Mouse (Mus musculus): ENCODE measurements around the gene Lpar2. TPM values are rescaled to one million over a fixed set of nuclear protein-coding genes. Genes with fewer than 3 reads are reported as not detected.

The Lpar2 gene
- polyA plus RNA-seq, 1 experiment from 2014 or later = 0.86 TPM

DNA sequence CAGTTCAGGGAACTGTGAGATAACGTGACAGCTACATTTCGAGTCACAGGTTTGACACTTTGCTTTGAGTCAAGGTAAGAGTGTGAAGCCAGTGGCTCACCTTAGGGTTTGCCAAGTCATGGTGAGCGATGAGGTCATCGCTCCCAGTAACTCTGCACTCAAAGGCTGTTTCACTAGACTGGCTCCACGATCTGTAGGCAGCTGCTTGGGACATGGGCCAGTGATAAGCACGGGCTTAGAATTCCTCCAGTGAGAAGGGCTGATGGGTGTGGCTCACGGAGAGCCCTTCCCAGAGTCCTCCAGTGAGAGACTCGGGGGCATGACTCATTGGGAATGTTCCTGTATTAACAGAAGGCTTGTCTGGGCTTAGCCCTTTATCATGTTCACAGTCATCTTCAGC lies 26.7 kb downstream of the Lpar2 start:
- Histone ChIP-seq H3K27me3 (replicated peaks; ENCODE audit: control insufficient read depth, insufficient read depth, low read length) (no peaks in the 10 kb centered on the region), H3K4me1 (ENCODE audit: control insufficient read depth, insufficient read depth, low read length) (no peaks in the 10 kb centered on the region), H3K4me2 (ENCODE audit: low read depth, low read length) (no peak overlapping the region), H3K4me3 (ENCODE audit: low read depth, low read length) (no peak overlapping the region), H3K9ac (ENCODE audit: low read depth, low read length) (no peak overlapping the region), H3K36me3 (ENCODE audit: control insufficient read depth, insufficient read depth, low read length) (no peaks in the 10 kb centered on the region), H3K27ac (replicated peaks; ENCODE audit: low read depth, low read length) (no peak overlapping the region), H3K9me3 (ENCODE audit: control insufficient read depth, low read length) (no peaks in the 10 kb centered on the region)
- WGBS = 76% methylated on average over 8 of the region's 8 CpGs
- DNase-seq (ENCODE audit: low spot score) (peak; percentile 57), ATAC-seq (ENCODE audit: low read depth) (peak; percentile 71)

DNA sequence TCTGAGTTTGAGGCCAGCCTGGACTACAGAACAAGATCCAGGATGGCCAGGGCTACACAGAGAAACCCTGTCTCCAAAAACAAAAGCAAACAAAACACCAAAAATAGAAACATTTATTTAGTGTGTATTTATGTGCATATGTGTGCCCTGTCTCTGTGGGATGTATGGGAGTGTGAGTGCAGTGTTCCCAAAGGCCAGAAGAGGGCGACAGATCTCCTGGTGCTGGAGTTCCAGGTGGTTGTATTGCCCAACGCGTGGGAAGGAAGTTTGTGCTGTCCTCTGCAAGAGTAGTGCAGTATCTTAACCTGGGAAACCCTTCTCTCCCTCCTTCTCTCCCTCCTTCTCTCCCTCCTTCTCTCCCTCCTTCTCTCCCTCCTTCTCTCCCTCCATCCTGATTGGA lies 27.7 kb downstream of the Lpar2 start:
- no peaks in the 10 kb centered on the region for H3K9me3 ChIP-seq (ENCODE audit: control insufficient read depth, low read length)
- ATAC-seq (ENCODE audit: low read depth) (no peak), DNase-seq (ENCODE audit: low spot score) (no peak)
- no peak overlapping the region for H3K4me3 ChIP-seq (ENCODE audit: low read depth, low read length)
- no peaks in the 10 kb centered on the region for H3K36me3 ChIP-seq (ENCODE audit: control insufficient read depth, insufficient read depth, low read length)
- no peak overlapping the region for H3K9ac ChIP-seq (ENCODE audit: low read depth, low read length)
- 33% methylated on average over 3 of the region's 3 CpGs for WGBS
- H3K4me1 ChIP-seq (ENCODE audit: control insufficient read depth, insufficient read depth, low read length) = no peaks in the 10 kb centered on the region
- H3K27ac ChIP-seq (replicated peaks; ENCODE audit: low read depth, low read length) = no peak overlapping the region
- no peaks in the 10 kb centered on the region for H3K27me3 ChIP-seq (replicated peaks; ENCODE audit: control insufficient read depth, insufficient read depth, low read length)
- H3K4me2 ChIP-seq (ENCODE audit: low read depth, low read length) = no peak overlapping the region

DNA sequence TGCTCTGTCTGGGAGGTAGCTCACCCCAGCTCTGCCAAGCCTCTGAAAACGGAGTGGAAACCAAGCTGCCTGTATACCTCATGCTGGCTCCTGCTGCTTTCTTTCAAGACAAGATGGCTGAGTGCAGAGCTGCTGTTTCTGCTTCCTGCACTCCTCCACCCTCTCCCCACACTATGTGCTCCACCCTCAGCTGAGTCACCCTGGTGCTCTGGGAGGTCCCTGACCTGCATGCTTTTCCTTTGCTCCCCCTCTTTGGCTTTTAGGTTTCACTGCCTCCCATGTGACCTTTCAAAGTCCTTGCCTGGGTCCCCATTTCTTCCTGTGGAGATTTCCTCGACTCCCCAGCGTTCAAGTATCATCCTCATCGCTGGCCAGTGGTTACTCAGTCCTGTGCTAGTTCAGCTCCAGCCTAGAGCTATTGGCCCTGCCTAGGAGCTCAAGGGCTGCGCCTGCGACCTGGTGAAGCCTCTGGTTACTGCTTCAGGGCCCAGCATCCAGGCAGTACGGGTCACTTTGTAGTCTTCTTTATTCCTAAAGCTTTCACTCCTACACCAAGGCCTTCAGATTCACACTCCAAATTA lies 28.8 kb downstream of the Lpar2 start:
- Histone ChIP-seq H3K4me1 (ENCODE audit: control insufficient read depth, insufficient read depth, low read length) (no peaks in the 10 kb centered on the region), H3K27me3 (replicated peaks; ENCODE audit: control insufficient read depth, insufficient read depth, low read length) (no peaks in the 10 kb centered on the region), H3K4me3 (ENCODE audit: low read depth, low read length) (no peak overlapping the region), H3K36me3 (ENCODE audit: control insufficient read depth, insufficient read depth, low read length) (no peaks in the 10 kb centered on the region), H3K27ac (replicated peaks; ENCODE audit: low read depth, low read length) (no peak overlapping the region), H3K9ac (ENCODE audit: low read depth, low read length) (no peak overlapping the region), H3K9me3 (ENCODE audit: control insufficient read depth, low read length) (no peaks in the 10 kb centered on the region), H3K4me2 (ENCODE audit: low read depth, low read length) (no peak overlapping the region)
- ATAC-seq (ENCODE audit: low read depth) = no peak
- 79% methylated on average over 7 of the region's 7 CpGs for WGBS
- no peak for DNase-seq (ENCODE audit: low spot score)

DNA sequence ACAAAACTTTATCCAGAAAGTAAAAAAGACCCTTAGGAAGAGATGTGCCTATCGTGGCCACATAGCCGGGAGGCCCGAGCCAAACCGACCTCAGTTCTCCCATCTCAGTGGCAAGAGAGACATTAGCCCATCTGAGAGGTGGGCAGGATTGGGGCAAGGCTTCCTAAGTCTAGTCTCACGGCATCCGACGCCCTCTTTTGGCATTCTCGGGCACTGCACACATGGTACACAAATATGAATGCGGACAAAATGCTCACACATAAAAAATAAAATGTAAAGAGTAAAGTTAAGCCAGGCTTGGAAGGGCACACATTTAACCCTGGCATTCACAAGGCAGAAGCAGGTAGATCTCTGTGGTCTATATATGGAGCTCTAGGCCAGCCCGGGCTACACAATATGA lies 31.6 kb downstream of the Lpar2 start:
- 92% methylated on average over 10 of the region's 10 CpGs for WGBS
- Histone ChIP-seq H3K4me1 (ENCODE audit: control insufficient read depth, insufficient read depth, low read length) (no peaks in the 10 kb centered on the region), H3K9me3 (ENCODE audit: control insufficient read depth, low read length) (no peaks in the 10 kb centered on the region), H3K27ac (replicated peaks; ENCODE audit: low read depth, low read length) (no peak overlapping the region), H3K4me2 (ENCODE audit: low read depth, low read length) (no peak overlapping the region), H3K36me3 (ENCODE audit: control insufficient read depth, insufficient read depth, low read length) (no peaks in the 10 kb centered on the region), H3K9ac (ENCODE audit: low read depth, low read length) (no peak overlapping the region), H3K27me3 (replicated peaks; ENCODE audit: control insufficient read depth, insufficient read depth, low read length) (no peaks in the 10 kb centered on the region), H3K4me3 (ENCODE audit: low read depth, low read length) (no peak overlapping the region)
- no peak for ATAC-seq (ENCODE audit: low read depth)
- no peak for DNase-seq (ENCODE audit: low spot score)

DNA sequence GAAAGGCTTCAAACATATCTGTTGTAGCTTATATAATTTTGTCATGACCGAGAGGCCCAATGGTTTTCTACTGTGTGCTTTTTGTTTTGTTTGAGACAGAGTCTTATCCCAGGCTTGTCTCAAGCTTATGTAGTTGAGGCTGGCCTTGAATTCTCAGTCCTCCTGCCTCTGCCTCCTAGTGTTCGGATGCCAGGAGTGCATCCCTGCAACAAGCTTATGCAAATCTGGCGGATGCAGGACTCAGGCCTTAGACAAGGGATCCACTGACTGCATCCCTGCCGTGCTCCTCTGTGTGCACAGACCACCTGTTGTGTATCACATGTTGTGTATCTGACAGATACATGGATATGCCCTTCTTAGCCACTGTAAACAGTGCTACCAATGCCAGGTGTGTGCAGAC lies 38.6 kb downstream of the Lpar2 start:
- DNase-seq (ENCODE audit: low spot score) = no peak
- H3K9ac ChIP-seq (ENCODE audit: low read depth, low read length) = no peak overlapping the region

DNA sequence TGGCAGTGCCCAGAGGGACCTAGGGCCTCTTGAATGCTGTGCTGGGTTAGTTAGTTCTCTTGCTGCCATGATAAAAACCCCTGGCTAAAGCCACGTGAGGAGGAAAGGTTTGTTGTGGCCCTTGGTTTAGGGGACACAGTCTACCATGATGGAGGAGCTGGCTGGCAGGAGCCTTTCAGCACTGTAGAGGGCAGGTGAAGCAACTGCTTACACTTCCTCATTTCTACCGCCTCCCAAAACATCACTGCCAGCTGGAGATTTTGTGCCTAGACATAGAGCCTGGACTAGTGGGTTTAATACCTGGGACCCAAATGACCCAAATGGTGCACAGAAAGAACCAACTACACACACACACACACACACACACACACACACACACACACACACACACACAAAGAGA lies 39.0 kb downstream of the Lpar2 start:
- no peak overlapping the region for H3K9ac ChIP-seq (ENCODE audit: low read depth, low read length)
- H3K4me1 ChIP-seq (ENCODE audit: control insufficient read depth, insufficient read depth, low read length) = no peaks in the 10 kb centered on the region

More for the DNA sequence above, 38.6 kb downstream of the Lpar2 start:
- H3K9me3 ChIP-seq (ENCODE audit: control insufficient read depth, low read length) = no peaks in the 10 kb centered on the region
- H3K4me3 ChIP-seq (ENCODE audit: low read depth, low read length) = no peak overlapping the region
- H3K4me2 ChIP-seq (ENCODE audit: low read depth, low read length) = no peak overlapping the region
- H3K4me1 ChIP-seq (ENCODE audit: control insufficient read depth, insufficient read depth, low read length) = no peaks in the 10 kb centered on the region
- no peaks in the 10 kb centered on the region for H3K27me3 ChIP-seq (replicated peaks; ENCODE audit: control insufficient read depth, insufficient read depth, low read length)
- no peaks in the 10 kb centered on the region for H3K36me3 ChIP-seq (ENCODE audit: control insufficient read depth, insufficient read depth, low read length)
- no peak for ATAC-seq (ENCODE audit: low read depth)
- 62% methylated on average over 4 of the region's 4 CpGs for WGBS
- no peak overlapping the region for H3K27ac ChIP-seq (replicated peaks; ENCODE audit: low read depth, low read length)

DNA sequence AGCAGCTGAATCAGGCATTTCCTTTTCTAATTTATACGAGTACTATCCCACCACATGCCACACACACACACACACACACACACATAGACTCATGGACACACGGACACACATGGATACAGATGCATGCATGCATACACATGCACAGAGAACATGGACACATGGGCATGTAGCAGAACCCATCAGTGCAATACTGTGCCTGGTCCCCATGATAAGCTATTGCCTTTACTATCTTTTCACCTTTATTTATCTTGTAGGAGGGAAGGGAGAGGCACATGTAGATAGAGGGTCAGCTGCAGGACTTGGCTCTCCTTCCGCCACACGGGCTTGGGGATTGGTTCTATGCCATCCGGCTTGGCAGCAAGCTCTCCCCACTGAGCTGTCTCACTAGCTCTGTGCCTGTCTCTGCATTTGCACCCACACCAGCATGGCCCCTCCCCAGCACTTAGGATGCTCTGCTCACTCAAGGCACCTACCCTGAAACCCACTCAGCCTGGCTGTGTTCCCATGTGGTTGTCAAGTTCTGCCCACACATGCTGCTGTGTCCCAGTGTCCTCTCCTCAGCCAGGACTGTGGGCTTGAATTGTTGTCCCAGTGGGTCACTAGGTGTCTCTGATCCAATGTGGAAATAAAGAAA lies 41.3 kb downstream of the Lpar2 start:
- WGBS = 87% methylated on average over 5 of the region's 5 CpGs
- H3K4me2 ChIP-seq (ENCODE audit: low read depth, low read length) = no peak overlapping the region
- ATAC-seq (ENCODE audit: low read depth) = no peak
- H3K4me3 ChIP-seq (ENCODE audit: low read depth, low read length) = no peak overlapping the region
- no peaks in the 10 kb centered on the region for H3K9me3 ChIP-seq (ENCODE audit: control insufficient read depth, low read length)
- no peaks in the 10 kb centered on the region for H3K27me3 ChIP-seq (replicated peaks; ENCODE audit: control insufficient read depth, insufficient read depth, low read length)
- no peaks in the 10 kb centered on the region for H3K36me3 ChIP-seq (ENCODE audit: control insufficient read depth, insufficient read depth, low read length)
- no peaks in the 10 kb centered on the region for H3K4me1 ChIP-seq (ENCODE audit: control insufficient read depth, insufficient read depth, low read length)
- H3K9ac ChIP-seq (ENCODE audit: low read depth, low read length) = no peak overlapping the region
- no peak for DNase-seq (ENCODE audit: low spot score)
- no peak overlapping the region for H3K27ac ChIP-seq (replicated peaks; ENCODE audit: low read depth, low read length)

More for the DNA sequence above, 39.0 kb downstream of the Lpar2 start:
- no peak overlapping the region for H3K27ac ChIP-seq (replicated peaks; ENCODE audit: low read depth, low read length)
- H3K36me3 ChIP-seq (ENCODE audit: control insufficient read depth, insufficient read depth, low read length) = no peaks in the 10 kb centered on the region
- no peak for ATAC-seq (ENCODE audit: low read depth)
- no peaks in the 10 kb centered on the region for H3K9me3 ChIP-seq (ENCODE audit: control insufficient read depth, low read length)
- DNase-seq (ENCODE audit: low spot score) = no peak
- no peak overlapping the region for H3K4me3 ChIP-seq (ENCODE audit: low read depth, low read length)
- no peak overlapping the region for H3K4me2 ChIP-seq (ENCODE audit: low read depth, low read length)
- WGBS = 65% methylated on average over 2 of the region's 2 CpGs
- H3K27me3 ChIP-seq (replicated peaks; ENCODE audit: control insufficient read depth, insufficient read depth, low read length) = no peaks in the 10 kb centered on the region

DNA sequence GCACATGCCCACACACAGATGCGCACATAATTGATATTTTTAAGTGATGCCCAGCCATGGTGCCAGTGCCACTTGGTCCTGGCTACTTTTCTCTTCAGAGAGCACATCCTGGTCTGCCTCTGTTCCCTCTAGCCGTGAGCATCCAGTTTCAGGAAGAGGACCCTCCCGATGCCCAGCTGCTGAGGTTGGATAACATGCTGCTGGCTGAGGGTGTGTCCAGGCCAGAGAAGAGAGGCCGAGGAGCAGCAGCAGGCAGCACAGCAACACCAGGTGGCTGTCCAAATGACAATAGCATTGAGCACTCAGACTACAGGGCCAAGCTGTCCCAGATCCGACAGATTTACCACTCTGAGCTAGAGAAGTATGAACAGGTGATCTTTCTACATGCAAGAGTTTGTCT lies 42.0 kb downstream of the Lpar2 start:
- Histone ChIP-seq H3K9ac (ENCODE audit: low read depth, low read length) (no peak overlapping the region), H3K27me3 (replicated peaks; ENCODE audit: control insufficient read depth, insufficient read depth, low read length) (no peaks in the 10 kb centered on the region), H3K27ac (replicated peaks; ENCODE audit: low read depth, low read length) (no peak overlapping the region), H3K9me3 (ENCODE audit: control insufficient read depth, low read length) (no peaks in the 10 kb centered on the region), H3K4me3 (ENCODE audit: low read depth, low read length) (no peak overlapping the region), H3K4me1 (ENCODE audit: control insufficient read depth, insufficient read depth, low read length) (no peaks in the 10 kb centered on the region), H3K36me3 (ENCODE audit: control insufficient read depth, insufficient read depth, low read length) (no peaks in the 10 kb centered on the region), H3K4me2 (ENCODE audit: low read depth, low read length) (no peak overlapping the region)
- 58% methylated on average over 5 of the region's 5 CpGs for WGBS
- DNase-seq (ENCODE audit: low spot score) (no peak), ATAC-seq (ENCODE audit: low read depth) (no peak)

DNA sequence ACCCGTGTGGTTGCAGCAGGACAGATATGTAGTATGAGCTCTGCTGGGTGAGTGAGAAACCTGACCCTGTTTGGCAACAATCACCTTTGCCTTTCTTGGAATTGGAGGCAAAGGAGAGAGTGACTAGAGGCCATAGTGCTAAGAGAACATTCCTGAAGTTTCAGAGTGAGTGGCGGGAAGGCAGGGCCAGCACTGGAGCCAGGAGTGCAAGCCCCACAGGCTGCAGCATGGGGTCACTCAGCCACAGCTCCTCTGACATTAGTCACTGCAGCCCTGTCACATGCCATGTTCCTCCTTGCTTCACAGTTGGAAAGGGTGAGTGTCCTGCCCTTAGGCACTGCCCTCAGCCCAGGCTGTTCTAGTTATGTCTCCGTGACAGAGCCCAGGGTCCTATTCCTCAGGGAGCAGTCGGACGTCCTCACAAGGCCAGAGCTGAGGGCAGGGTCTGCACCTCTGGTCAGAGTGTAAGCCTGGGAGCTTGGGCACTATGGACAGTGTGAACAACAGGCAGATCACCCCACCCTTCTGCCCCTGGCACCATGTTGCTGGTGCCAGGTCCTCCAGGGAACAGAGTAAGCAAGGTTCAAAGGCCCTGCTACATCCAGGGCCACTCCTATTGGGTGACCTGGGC lies 45.6 kb downstream of the Lpar2 start:
- no peak overlapping the region for H3K4me2 ChIP-seq (ENCODE audit: low read depth, low read length)
- no peak overlapping the region for H3K27ac ChIP-seq (replicated peaks; ENCODE audit: low read depth, low read length)
- H3K27me3 ChIP-seq (replicated peaks; ENCODE audit: control insufficient read depth, insufficient read depth, low read length) = no peaks in the 10 kb centered on the region
- DNase-seq (ENCODE audit: low spot score) (no peak), ATAC-seq (ENCODE audit: low read depth) (no peak)
- no peaks in the 10 kb centered on the region for H3K4me1 ChIP-seq (ENCODE audit: control insufficient read depth, insufficient read depth, low read length)
- H3K9me3 ChIP-seq (ENCODE audit: control insufficient read depth, low read length) = no peaks in the 10 kb centered on the region
- no peaks in the 10 kb centered on the region for H3K36me3 ChIP-seq (ENCODE audit: control insufficient read depth, insufficient read depth, low read length)
- WGBS = 50% methylated on average over 5 of the region's 5 CpGs
- H3K4me3 ChIP-seq (ENCODE audit: low read depth, low read length) = no peak overlapping the region
- H3K9ac ChIP-seq (ENCODE audit: low read depth, low read length) = no peak overlapping the region

Data from embryonic facial prominence, embryonic 14.5 days (tissue).